Mouse (Mus musculus): ENCODE data around the gene Gm10306. TPM values are rescaled to one million over a fixed set of nuclear protein-coding genes. Genes with fewer than 3 reads are reported as not detected.
A peak's percentile ranks its signal among the peaks of the same experiment; 100 is the strongest.

The Gm10306 gene
- polyA plus RNA-seq (2015; fragmentation: Nextera tagmentation; extraction: Ambion mirVana), result not detected in 2 replicates

DNA sequence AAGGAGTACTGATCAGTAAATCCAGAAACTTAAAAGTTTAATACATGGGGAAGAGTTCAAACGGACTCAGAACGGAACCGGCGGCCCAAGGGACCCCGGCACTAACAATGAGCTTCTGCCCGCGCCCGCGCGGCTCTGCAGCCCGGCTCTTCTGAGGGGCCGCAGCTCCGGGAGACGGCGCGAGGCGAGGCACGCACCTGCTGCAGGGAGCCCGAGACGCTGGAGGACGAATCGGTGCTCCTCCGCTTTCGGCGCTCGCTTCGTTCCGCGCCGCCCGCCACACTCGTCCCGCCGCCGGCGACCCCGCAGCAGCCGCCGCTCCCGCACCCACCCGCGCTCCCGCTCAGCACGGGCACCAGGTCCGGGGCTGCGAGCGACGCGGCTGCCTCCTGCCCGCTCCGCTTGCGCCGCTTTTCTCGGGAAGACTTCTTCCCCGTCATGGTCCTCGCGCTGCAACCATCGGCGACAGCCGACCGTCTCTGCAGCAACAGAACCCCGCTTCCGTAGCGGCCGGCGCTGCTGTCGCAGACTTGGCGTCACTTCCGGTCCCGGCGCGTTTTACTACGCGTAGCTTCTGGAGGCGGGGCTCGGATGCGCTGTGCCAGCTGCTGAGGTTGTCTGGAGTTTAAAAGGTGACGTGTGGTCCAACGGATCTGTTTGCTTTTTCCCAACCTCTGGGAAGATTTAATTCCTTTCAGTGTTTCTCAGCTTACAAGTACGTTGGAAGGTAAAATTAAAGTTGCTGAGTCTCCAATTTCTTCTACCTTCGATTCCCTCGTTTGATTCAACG lies at the start of gene Gm10306, which contains the start of gene Caap1:
Gene Gm10306, plus strand, starts transcription at position 282 of the 790 bp plus-strand sequence.
Gene Caap1, minus strand, starts transcription at position 532 of the 790 bp plus-strand sequence.
- H3K27ac ChIP-seq, result peak within 1 kb of the TSS; percentile 74
- WGBS, result 1% methylated on average over 83 of the region's 83 CpGs

DNA sequence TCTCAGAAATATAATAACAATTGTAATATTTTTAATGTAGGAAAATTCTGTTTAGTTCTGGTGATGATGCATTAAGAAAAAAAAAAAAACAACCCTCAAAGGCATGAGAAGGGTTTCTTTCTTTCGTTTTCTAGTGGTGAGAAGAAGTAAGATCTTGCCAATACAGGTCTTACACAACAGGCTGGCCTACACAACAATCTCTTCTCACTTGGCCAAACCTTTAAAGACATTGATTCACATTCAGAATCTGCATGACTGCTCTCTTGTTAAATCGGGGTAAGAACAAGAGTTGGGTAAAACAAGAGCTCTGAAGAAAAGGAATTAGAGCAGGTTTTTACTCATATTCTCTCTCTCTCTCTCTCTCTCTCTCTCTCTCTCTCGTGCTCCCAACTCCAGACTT lies 41.0 kb upstream of the Gm10306 start:
- 86% methylated on average over 3 of the region's 3 CpGs for WGBS
- Histone ChIP-seq H3K27me3 (no peaks in the 10 kb centered on the region), H3K27ac (no peak overlapping the region), H3K4me3 (no peak overlapping the region), H3K4me2 (no peak overlapping the region), H3K36me3 (peaks cover 16% of the 10 kb centered on the region), H3K4me1 (no peaks in the 10 kb centered on the region), H3K9ac (no peak overlapping the region), H3K9me3 (no peaks in the 10 kb centered on the region)
- ATAC-seq (ENCODE audit: insufficient number of reproducible peaks, insufficient read depth, low FRiP score, low TSS enrichment, low read depth), result no peak

More for the DNA sequence above, at the start of gene Gm10306, which contains the start of gene Caap1:
- Histone ChIP-seq H3K9me3 (no peaks in the 10 kb centered on the region), H3K27me3 (no peaks in the 10 kb centered on the region), H3K4me2 (peak within 1 kb of the TSS; percentile 65), H3K4me3 (peak within 1 kb of the TSS; percentile 94), H3K9ac (peak within 1 kb of the TSS; percentile 90), H3K4me1 (peaks cover 6% of the 10 kb centered on the region), H3K36me3 (no peaks in the 10 kb centered on the region)
- ATAC-seq (ENCODE audit: insufficient number of reproducible peaks, insufficient read depth, low FRiP score, low TSS enrichment, low read depth), result peak; percentile 98

DNA sequence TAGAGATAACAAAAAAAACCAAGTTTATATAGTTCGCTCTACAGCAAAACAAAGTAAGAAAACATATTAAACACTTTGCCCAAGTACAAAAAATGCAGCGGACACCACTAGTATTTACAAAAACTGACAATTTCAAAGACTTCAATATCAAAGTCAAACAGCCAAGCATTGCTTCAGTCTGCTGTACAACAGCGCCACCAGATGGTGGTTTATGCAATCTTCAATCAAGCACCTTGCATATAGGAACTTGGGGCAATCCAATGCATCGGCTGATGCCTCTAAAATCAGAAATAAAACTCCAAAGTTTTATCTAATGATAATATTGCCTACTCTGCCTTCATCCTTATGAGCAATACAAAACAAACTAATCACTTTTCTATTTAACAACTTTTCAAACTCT lies 38.7 kb upstream of the Gm10306 start:
- Histone ChIP-seq H3K9me3 (no peaks in the 10 kb centered on the region), H3K36me3 (peaks cover 5% of the 10 kb centered on the region), H3K4me1 (no peaks in the 10 kb centered on the region), H3K9ac (no peak overlapping the region), H3K27ac (no peak overlapping the region), H3K27me3 (no peaks in the 10 kb centered on the region), H3K4me2 (no peak overlapping the region), H3K4me3 (no peak overlapping the region)
- no peak for ATAC-seq (ENCODE audit: insufficient number of reproducible peaks, insufficient read depth, low FRiP score, low TSS enrichment, low read depth)
- WGBS, result 71% methylated on average over 4 of the region's 4 CpGs

DNA sequence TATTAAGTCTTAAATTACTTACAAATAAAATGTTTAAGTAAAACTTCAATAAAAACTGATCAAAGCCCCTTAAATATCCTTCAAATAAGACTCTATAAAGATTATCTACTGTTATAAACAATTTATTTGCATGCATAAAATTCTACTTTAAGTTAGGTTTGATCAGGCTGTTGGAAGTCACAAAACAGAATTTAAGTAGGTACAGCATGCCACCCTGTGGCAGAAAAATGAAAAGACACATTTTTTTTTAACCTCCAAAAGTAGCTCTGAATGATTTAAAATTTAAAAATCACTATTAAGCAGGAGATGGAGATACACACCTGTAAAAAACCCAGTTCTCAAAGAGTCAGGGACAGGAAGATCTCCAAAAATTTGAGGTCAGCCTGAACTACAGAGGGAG lies 33.0 kb upstream of the Gm10306 start:
- no peak overlapping the region for H3K4me3 ChIP-seq
- no peak overlapping the region for H3K4me2 ChIP-seq
- no peaks in the 10 kb centered on the region for H3K27me3 ChIP-seq
- H3K27ac ChIP-seq, result no peak overlapping the region
- no peaks in the 10 kb centered on the region for H3K4me1 ChIP-seq
- ATAC-seq (ENCODE audit: insufficient number of reproducible peaks, insufficient read depth, low FRiP score, low TSS enrichment, low read depth), result no peak
- H3K9ac ChIP-seq, result no peak overlapping the region
- H3K36me3 ChIP-seq, result no peaks in the 10 kb centered on the region
- H3K9me3 ChIP-seq, result no peaks in the 10 kb centered on the region

DNA sequence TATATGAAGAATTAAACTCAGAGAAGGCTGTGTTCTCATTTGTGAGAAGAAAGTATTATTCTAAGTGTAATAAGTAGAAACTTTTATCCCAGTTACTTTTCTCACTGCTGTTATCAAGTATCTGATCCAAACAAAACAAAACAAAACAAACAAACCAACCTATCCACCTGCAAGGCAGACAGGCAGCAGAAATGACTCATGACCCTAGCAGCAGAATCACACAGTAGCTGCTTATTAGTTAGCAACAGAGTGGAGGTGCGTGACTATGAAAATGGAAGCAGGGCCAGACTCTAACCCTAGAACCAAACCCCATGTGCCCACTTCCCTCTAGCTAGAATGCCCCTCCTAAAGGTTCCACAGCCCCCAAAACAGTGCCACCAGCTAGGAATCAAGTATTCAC lies 26.9 kb upstream of the Gm10306 start:
- no peak overlapping the region for H3K4me2 ChIP-seq
- no peaks in the 10 kb centered on the region for H3K4me1 ChIP-seq
- peaks cover 1% of the 10 kb centered on the region; the same call in 1 of the 2 replicates for H3K36me3 ChIP-seq
- ATAC-seq (ENCODE audit: insufficient number of reproducible peaks, insufficient read depth, low FRiP score, low TSS enrichment, low read depth), result no peak
- H3K4me3 ChIP-seq, result no peak overlapping the region
- H3K27me3 ChIP-seq, result no peaks in the 10 kb centered on the region
- H3K9ac ChIP-seq, result no peak overlapping the region
- no peak overlapping the region for H3K27ac ChIP-seq
- no peaks in the 10 kb centered on the region for H3K9me3 ChIP-seq
- WGBS, result 94% methylated on average over 1 of the region's 1 CpGs

DNA sequence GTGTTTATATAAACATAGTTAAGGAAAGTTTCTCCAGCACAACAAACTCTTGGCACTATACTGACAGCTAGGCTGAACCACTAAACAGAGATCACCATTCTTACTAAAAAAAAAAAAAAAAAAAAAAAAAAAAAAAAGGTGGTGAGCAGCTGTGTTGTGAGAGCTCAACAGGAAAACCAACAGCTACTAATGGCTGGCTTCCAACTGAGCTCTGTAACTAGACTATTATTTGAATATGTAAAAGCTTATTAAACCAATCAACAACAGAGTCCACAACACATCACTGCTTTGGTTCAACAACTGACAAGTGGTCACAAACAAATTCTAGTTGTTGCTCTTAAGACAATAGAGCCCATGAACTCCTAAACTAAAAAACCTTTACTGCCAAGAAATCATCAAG lies 23.1 kb upstream of the Gm10306 start:
- H3K4me2 ChIP-seq, result no peak overlapping the region
- H3K27ac ChIP-seq, result no peak overlapping the region
- no peak for ATAC-seq (ENCODE audit: insufficient number of reproducible peaks, insufficient read depth, low FRiP score, low TSS enrichment, low read depth)
- no peak overlapping the region for H3K9ac ChIP-seq
- H3K36me3 ChIP-seq, result peaks cover 9% of the 10 kb centered on the region; the same call in 1 of the 2 replicates
- H3K27me3 ChIP-seq, result no peaks in the 10 kb centered on the region
- H3K4me3 ChIP-seq, result no peak overlapping the region
- no peaks in the 10 kb centered on the region for H3K4me1 ChIP-seq
- no peaks in the 10 kb centered on the region for H3K9me3 ChIP-seq

DNA sequence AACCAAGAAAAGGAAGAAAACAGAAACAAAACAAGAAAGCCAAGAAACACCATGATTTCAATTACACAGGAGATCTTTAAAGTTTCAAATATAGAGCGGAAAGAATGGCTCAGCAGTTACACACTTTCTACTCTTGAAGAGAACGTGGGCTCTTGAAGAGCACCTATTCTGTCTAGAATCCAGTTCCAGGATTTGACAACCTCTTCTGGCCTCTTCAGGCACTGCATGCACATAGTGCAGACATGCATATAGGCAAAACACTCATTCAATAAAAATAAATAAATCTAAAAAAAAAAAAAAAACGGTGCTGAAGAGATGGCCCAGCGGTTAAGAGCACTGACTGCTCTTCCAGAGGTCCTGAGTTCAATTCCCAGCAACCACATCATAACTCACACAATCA lies 13.3 kb upstream of the Gm10306 start:
- H3K4me3 ChIP-seq, result no peak overlapping the region

DNA sequence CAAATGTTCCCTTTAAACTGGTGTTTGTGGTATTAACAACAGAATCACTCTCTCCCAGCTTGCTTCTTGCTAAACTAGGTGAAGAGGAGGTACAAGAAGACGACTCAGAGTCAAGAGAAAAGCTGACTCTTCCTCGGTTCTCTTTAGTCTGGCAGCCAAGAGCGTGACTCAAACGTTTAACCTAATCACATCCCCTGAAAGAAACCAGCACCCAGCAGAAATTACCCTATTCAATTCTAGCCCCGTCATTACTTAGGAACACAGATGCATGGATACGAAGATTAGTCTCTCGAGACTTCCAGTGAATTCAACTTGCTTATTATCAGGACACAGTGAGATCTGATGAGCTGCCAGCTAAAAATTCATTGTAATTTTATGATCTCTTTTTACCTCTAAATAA lies 12.0 kb upstream of the Gm10306 start:
- ATAC-seq (ENCODE audit: insufficient number of reproducible peaks, insufficient read depth, low FRiP score, low TSS enrichment, low read depth), result no peak
- 77% methylated on average over 7 of the region's 7 CpGs for WGBS

More for the DNA sequence above, 13.3 kb upstream of the Gm10306 start:
- Histone ChIP-seq H3K9ac (no peak overlapping the region), H3K27ac (no peak overlapping the region), H3K9me3 (no peaks in the 10 kb centered on the region), H3K36me3 (peaks cover 45% of the 10 kb centered on the region), H3K4me2 (no peak overlapping the region), H3K4me1 (no peaks in the 10 kb centered on the region), H3K27me3 (no peaks in the 10 kb centered on the region)
- WGBS, result 90% methylated on average over 4 of the region's 4 CpGs
- no peak for ATAC-seq (ENCODE audit: insufficient number of reproducible peaks, insufficient read depth, low FRiP score, low TSS enrichment, low read depth)

DNA sequence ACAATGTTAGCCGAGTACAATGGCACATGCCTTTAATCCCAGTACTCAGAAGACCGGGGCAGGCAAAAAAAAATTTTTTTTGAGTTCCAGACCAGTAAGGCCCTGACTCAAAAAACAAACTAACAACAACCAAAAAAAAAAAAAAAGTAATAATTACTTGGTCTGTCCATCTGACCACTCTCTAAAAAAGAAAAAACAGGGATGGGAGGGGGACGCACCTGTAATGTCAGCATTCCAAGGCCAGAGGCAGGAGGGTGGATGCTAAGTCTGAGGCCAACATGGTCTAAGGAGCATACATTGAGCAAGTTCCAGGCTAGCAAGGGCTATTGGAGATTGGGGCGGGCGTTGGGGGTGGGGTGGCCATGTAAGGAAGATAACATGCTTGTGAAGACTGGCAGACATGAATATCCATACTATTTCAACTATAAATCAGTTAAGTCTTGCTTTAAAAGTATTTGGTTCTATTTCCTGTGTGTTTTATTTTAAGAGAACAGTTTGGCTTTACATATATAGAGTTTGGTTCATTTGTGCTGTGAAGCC lies 1.3 kb upstream of the Gm10306 start:
- H3K36me3 ChIP-seq, result peaks cover 2% of the 10 kb centered on the region; the same call in 1 of the 2 replicates
- WGBS, result 90% methylated on average over 5 of the region's 5 CpGs
- H3K4me1 ChIP-seq, result peaks cover 6% of the 10 kb centered on the region
- no peaks in the 10 kb centered on the region for H3K27me3 ChIP-seq
- H3K4me2 ChIP-seq, result peak overlapping the region; percentile 65; the same call in 1 of the 2 replicates
- H3K4me3 ChIP-seq, result no peak overlapping the region
- ATAC-seq (ENCODE audit: insufficient number of reproducible peaks, insufficient read depth, low FRiP score, low TSS enrichment, low read depth), result no peak
- H3K27ac ChIP-seq, result no peak overlapping the region
- no peaks in the 10 kb centered on the region for H3K9me3 ChIP-seq
- H3K9ac ChIP-seq, result no peak overlapping the region

More for the DNA sequence above, 12.0 kb upstream of the Gm10306 start:
- Histone ChIP-seq H3K4me1 (no peaks in the 10 kb centered on the region), H3K27ac (no peak overlapping the region), H3K9ac (no peak overlapping the region), H3K4me3 (no peak overlapping the region), H3K9me3 (no peaks in the 10 kb centered on the region), H3K4me2 (no peak overlapping the region), H3K27me3 (no peaks in the 10 kb centered on the region), H3K36me3 (peaks cover 39% of the 10 kb centered on the region)

DNA sequence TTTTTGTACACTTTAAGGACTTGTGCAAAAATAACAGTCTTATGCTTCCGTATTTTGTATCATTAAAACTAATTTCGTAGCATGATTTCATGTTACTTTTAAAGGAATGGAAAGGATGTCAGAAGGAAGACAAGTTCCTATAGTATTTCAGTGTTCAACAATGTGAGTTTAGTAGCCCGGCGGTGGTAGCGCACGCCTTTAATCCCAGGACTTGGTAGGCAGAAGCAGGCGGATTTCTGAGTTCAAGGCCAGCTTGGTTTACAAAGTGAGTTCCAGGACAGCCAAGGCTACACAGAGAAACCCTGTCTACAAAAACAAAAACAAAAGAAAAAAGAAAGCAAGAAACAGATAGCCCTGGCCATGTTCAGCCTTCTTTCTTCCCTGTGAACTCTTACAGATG lies 799 bp downstream of the Gm10306 start:
- H3K4me2 ChIP-seq, result peak overlapping the region; percentile 65
- no peaks in the 10 kb centered on the region for H3K27me3 ChIP-seq
- H3K9me3 ChIP-seq, result no peaks in the 10 kb centered on the region
- H3K36me3 ChIP-seq, result no peaks in the 10 kb centered on the region
- ATAC-seq (ENCODE audit: insufficient number of reproducible peaks, insufficient read depth, low FRiP score, low TSS enrichment, low read depth), result no peak
- no peak overlapping the region for H3K9ac ChIP-seq
- H3K4me1 ChIP-seq, result peaks cover 6% of the 10 kb centered on the region
- H3K4me3 ChIP-seq, result peak overlapping the region; percentile 94
- H3K27ac ChIP-seq, result no peak overlapping the region
- 71% methylated on average over 7 of the region's 7 CpGs for WGBS

DNA sequence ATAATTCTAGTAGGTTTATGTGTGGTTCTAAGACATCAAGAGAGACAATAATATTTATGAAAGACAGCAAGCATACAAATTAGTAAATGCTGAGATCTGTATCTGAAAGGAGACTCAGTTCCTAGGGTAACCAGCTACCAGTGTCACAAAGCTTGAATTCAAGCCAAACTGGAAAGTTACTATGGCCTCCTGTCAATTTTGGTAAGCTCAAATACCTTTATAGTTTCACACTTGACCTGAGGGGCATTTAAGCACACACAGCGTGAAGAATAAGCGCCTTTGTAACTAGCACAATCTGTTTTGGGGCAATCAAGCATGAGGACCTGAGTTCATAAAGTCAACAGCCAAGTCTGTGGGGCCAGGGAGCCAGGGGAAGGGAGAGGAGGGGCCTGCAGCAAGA lies 2.9 kb downstream of the Gm10306 start:
- Histone ChIP-seq H3K27ac (no peak overlapping the region), H3K4me3 (no peak overlapping the region), H3K4me1 (peaks cover 6% of the 10 kb centered on the region), H3K9me3 (no peaks in the 10 kb centered on the region), H3K4me2 (no peak overlapping the region), H3K36me3 (no peaks in the 10 kb centered on the region), H3K27me3 (no peaks in the 10 kb centered on the region), H3K9ac (no peak overlapping the region)
- WGBS, result 48% methylated on average over 2 of the region's 2 CpGs
- no peak for ATAC-seq (ENCODE audit: insufficient number of reproducible peaks, insufficient read depth, low FRiP score, low TSS enrichment, low read depth)

DNA sequence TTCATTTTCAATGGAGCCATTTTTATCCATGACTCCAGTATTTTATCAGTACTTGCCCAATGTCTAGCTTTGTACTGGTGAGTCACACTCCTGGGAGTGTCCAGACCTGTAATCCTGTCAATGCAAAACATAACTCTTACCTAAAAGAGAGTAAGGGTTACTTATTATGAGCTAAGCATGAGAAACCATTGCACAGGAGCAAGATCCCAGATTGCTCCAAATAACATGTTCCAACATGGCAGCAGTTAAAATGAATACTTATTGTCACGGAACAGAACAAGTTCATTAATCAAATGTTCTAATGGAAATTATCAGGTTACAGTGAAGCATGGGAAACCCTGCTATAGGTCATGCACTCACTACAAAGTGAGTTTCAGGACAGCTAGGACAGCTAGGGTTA lies 4.0 kb downstream of the Gm10306 start:
- H3K4me3 ChIP-seq, result no peak overlapping the region
- peaks cover 2% of the 10 kb centered on the region for H3K4me1 ChIP-seq
- H3K4me2 ChIP-seq, result no peak overlapping the region
- no peaks in the 10 kb centered on the region for H3K27me3 ChIP-seq
- no peaks in the 10 kb centered on the region for H3K9me3 ChIP-seq
- no peaks in the 10 kb centered on the region for H3K36me3 ChIP-seq
- ATAC-seq (ENCODE audit: insufficient number of reproducible peaks, insufficient read depth, low FRiP score, low TSS enrichment, low read depth), result no peak
- no peak overlapping the region for H3K9ac ChIP-seq
- no peak overlapping the region for H3K27ac ChIP-seq
- 79% methylated on average over 1 of the region's 1 CpGs for WGBS
